Mouse (Mus musculus) C2C12 (cell line): Measurements from ENCODE around the gene Akap13.

Source experiments
- CTCF ChIP-seq: IDR thresholded peaks from one replicate; pipeline ENCODE4 v1.5.1; 2011; ENCODE audit not compliant: control insufficient read depth, insufficient read depth, insufficient read length
- MYOD1 ChIP-seq: IDR thresholded peaks from one replicate; pipeline ENCODE4 v1.6.1; 2011; ENCODE audit warnings: low read depth; ENCODE audit not compliant: control insufficient read depth, insufficient read length
- MYOG ChIP-seq: IDR thresholded peaks from one replicate; pipeline ENCODE4 v1.6.1; 2011; ENCODE audit not compliant: control insufficient read depth, insufficient read length; ENCODE audit errors: extremely low read depth
- USF1 ChIP-seq: IDR thresholded peaks from one replicate; pipeline ENCODE4 v1.6.1; 2011; ENCODE audit warnings: low read depth, mild to moderate bottlenecking, control low read depth, moderate library complexity

GRCm38 (mm10) chr7:75472316-75473195, 17.2 kb downstream of the Akap13 start:
- TF ChIP-seq MYOG: no peak
- no peak for TF ChIP-seq CTCF
- TF ChIP-seq MYOD1: no peak
- no peak for TF ChIP-seq USF1
